ENCODE assay signal across 8 mouse cellular contexts in the genomic region with DNA sequence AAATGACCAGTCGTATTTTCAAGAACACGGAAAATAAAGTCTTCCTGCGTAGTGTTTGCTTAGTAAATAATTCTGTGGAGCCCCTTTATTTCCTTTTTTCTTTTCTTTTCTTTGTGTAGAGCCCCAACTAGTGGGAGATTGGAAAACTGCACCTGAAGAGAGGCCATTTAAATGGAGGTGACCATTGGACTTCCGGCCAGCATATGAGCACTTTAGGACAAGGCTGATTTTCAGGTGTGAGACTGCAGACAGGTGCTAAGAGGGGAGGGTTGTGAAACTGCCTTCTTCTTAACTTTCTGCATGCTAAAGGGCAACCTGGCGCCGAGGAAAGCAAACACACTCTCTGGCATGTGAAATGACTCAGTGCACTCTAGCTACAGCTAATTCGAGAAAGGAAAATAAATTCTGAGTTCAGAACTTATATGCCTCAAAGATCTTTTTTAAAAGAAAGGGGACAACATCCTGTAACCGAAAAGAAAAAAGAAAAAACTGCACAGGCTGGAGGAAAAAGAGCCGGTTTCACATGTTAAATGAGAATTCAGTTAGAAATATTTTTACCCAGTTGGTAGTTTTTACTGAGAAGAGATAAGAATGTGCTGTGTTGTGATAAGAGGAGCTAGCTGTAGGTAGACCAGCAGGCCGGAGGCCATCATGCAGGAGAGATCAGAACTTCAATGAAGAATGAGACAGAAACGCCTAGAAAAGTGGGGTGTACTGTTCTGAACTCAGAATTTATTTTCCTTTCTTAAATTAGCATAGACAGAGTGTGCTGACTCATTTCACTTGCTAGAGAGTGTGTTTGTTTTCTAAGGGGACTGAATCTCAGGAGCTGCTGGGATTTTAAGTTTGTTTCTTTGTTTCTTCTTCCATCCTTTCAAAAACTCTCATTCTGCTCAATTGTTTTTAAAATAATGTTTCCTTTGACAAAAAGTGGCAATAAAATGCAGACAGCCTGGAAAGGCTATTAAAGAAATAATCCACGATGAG.
DNase-seq lines count a peak whose midpoint lies in the region; ATAC-seq and TF ChIP-seq lines count a peak whose summit lies in the region.

No protein-coding gene starts in this region.

- peak overlapping the region; percentile 60 for H3K4me2 ChIP-seq in forebrain, embryonic 12.5 days
- H3K4me2 ChIP-seq in hindbrain, embryonic 16.5 days (ENCODE audit: low read length): peak overlapping the region; percentile 93

- DNase-seq in gastrocnemius, adult 2 months: peak; percentile 27
- no peak for DNase-seq in gastrocnemius, postnatal 14 days
- DNase-seq in left cerebral cortex, adult 18-20 months (ENCODE audit: low spot score in 2 of 2): peak; percentile 33 to 53
- peak; percentile 49 to 77 for DNase-seq in lung, postnatal 4 days
- peak; percentile 59 for DNase-seq in right cerebral cortex, adult 2 months (ENCODE audit: low spot score in 2 of 2)

- H3K36me3 ChIP-seq in forebrain, embryonic 12.5 days (replicated peaks): no peaks in the 10 kb centered on the region
- H3K36me3 ChIP-seq in hindbrain, embryonic 16.5 days (ENCODE audit: control insufficient read depth, insufficient read depth, low read length): no peaks in the 10 kb centered on the region

- peak; percentile 86 for TF ChIP-seq CTCF in gastrocnemius, adult 2 months (IDR thresholded peaks at IDR 0.05)

- intact Hi-C loops in gastrocnemius, adult 2 months (cut with DNase I): loop anchor here (2.0 to 5.0 kb wide), 3 partner anchors 544 to 706 kb away; no protein-coding TSS in a partner anchor
- intact Hi-C loops in gastrocnemius, postnatal 14 days (cut with DNase I; ENCODE audit: low total_unique reads): loop anchor here (5.0 kb wide), 1 partner anchor 539 kb away; no protein-coding TSS in a partner anchor

- H3K27me3 ChIP-seq in forebrain, embryonic 12.5 days: peaks cover 40% of the 10 kb centered on the region
- H3K27me3 ChIP-seq in hindbrain, embryonic 16.5 days (replicated peaks; ENCODE audit: control insufficient read depth, insufficient read depth, low read length): no peaks in the 10 kb centered on the region

- peak; percentile 62 for ATAC-seq in forebrain, embryonic 12.5 days (ENCODE audit: low FRiP score)
- ATAC-seq in hindbrain, embryonic 16.5 days: peak; percentile 44; the same call in 1 of the 2 replicates

- 51% methylated on average over 12 of the region's 12 CpGs for WGBS in forebrain, embryonic 12.5 days
- 49% methylated on average over 12 of the region's 12 CpGs for WGBS in hindbrain, embryonic 16.5 days

- H3K4me1 ChIP-seq in brown adipose tissue, adult 24 weeks (ENCODE audit: control insufficient read depth, insufficient read depth, insufficient read length, low read length): 0 out of 2 replicates have a peak, but pooled peaks cover 6% of the 10 kb centered on the region
- H3K4me1 ChIP-seq in forebrain, embryonic 12.5 days: peaks cover 27% of the 10 kb centered on the region
- H3K4me1 ChIP-seq in hindbrain, embryonic 16.5 days (ENCODE audit: control insufficient read depth, insufficient read depth, low read depth, low read length): peaks cover 12% of the 10 kb centered on the region

- H3K4me3 ChIP-seq in gastrocnemius, adult 2 months: peak overlapping the region; percentile 70
- H3K4me3 ChIP-seq in brown adipose tissue, adult 24 weeks (ENCODE audit: insufficient read depth, low read depth, low read length): peak overlapping the region; percentile 49
- peak overlapping the region; percentile 33 for H3K4me3 ChIP-seq in forebrain, embryonic 12.5 days (replicated peaks)
- H3K4me3 ChIP-seq in hindbrain, embryonic 16.5 days (ENCODE audit: low read length): peak overlapping the region; percentile 45

- H3K9me3 ChIP-seq in forebrain, embryonic 12.5 days: no peaks in the 10 kb centered on the region
- no peaks in the 10 kb centered on the region for H3K9me3 ChIP-seq in hindbrain, embryonic 16.5 days (ENCODE audit: control insufficient read depth, low read length)

- peak overlapping the region; percentile 56 for H3K9ac ChIP-seq in forebrain, embryonic 12.5 days
- H3K9ac ChIP-seq in hindbrain, embryonic 16.5 days (ENCODE audit: low read depth, low read length): peak overlapping the region; percentile 68

- H3K27ac ChIP-seq in gastrocnemius, adult 2 months: peak overlapping the region; percentile 46; the same call in 1 of the 2 replicates
- no peak overlapping the region for H3K27ac ChIP-seq in brown adipose tissue, adult 24 weeks (replicated peaks; ENCODE audit: low read depth, low read length)
- peak overlapping the region; percentile 50; the same call in 1 of the 2 replicates for H3K27ac ChIP-seq in forebrain, embryonic 12.5 days
- no peak overlapping the region for H3K27ac ChIP-seq in hindbrain, embryonic 16.5 days (ENCODE audit: low read depth, low read length)

Comparison
In these comparisons a context has a peak if more than half of its experiments do, and no peak if none do; other contexts are left out.
1. H3K27ac ChIP-seq: peak in gastrocnemius, adult 2 months (single experiment) and forebrain, embryonic 12.5 days (single experiment); none in brown adipose tissue, adult 24 weeks (single experiment) and hindbrain, embryonic 16.5 days (single experiment).
2. Peak in every context shown above with its lines, with median percentiles within 50 percentile points of each other: H3K4me3 ChIP-seq.